Comparison of ENCODE assay signal across 8 mouse cellular contexts in genomic region chr2:71757098-71757497, GRCm38 (mm10). TPM values are rescaled to one million over a fixed set of nuclear protein-coding genes. Genes with fewer than 3 reads are reported as not detected.
DNase-seq lines count a peak whose midpoint lies in the region; ATAC-seq and TF ChIP-seq lines count a peak whose summit lies in the region.

No protein-coding gene starts in this region.

- TF ChIP-seq EP300 in heart, adult 2 months (IDR thresholded peaks at IDR 0.05; ENCODE audit: insufficient read depth, low read depth, low read length) = peak; percentile 92

- H3K9ac ChIP-seq in kidney, embryonic 15.5 days = no peak overlapping the region
- no peak overlapping the region for H3K9ac ChIP-seq in heart, adult 2 months (ENCODE audit: low read depth, low read length)
- no peak overlapping the region for H3K9ac ChIP-seq in hindbrain, embryonic 16.5 days (ENCODE audit: low read depth, low read length)

- H3K36me3 ChIP-seq in kidney, embryonic 15.5 days = no peaks in the 10 kb centered on the region
- peaks cover 4% of the 10 kb centered on the region for H3K36me3 ChIP-seq in heart, adult 2 months (ENCODE audit: control insufficient read depth, insufficient read depth, low read length)
- H3K36me3 ChIP-seq in hindbrain, embryonic 16.5 days (ENCODE audit: control insufficient read depth, insufficient read depth, low read length) = no peaks in the 10 kb centered on the region

- peaks cover 17% of the 10 kb centered on the region for H3K4me1 ChIP-seq in kidney, embryonic 15.5 days
- H3K4me1 ChIP-seq in heart, adult 2 months (ENCODE audit: control insufficient read depth, insufficient read depth, low read length) = peaks cover 19% of the 10 kb centered on the region
- peaks cover 3% of the 10 kb centered on the region; the same call in 1 of the 2 replicates for H3K4me1 ChIP-seq in hindbrain, embryonic 16.5 days (ENCODE audit: control insufficient read depth, insufficient read depth, low read depth, low read length)

- TF ChIP-seq CTCF in heart, adult 2 months (IDR thresholded peaks at IDR 0.05) = no peak

- TF ChIP-seq POLR2A in heart, adult 2 months (IDR thresholded peaks at IDR 0.05; ENCODE audit: insufficient read depth, low read depth, low read length) = peak; percentile 22; the same call in 1 of the 2 replicates

- 55% methylated on average over 5 of the region's 5 CpGs for WGBS in kidney, embryonic 15.5 days
- 18% methylated on average over 5 of the region's 5 CpGs for WGBS in heart, adult 2 months
- 68% methylated on average over 5 of the region's 5 CpGs for WGBS in hindbrain, embryonic 16.5 days

- no peaks in the 10 kb centered on the region for H3K79me2 ChIP-seq in heart, adult 2 months (replicated peaks; ENCODE audit: control insufficient read depth, insufficient read depth, low read length)

- H3K27ac ChIP-seq in kidney, embryonic 15.5 days = no peak overlapping the region
- H3K27ac ChIP-seq in heart, adult 2 months = peak overlapping the region; percentile 67
- no peak overlapping the region for H3K27ac ChIP-seq in hindbrain, embryonic 16.5 days (ENCODE audit: low read depth, low read length)

- DNase-seq in kidney, adult 11 months = peak; percentile 41
- DNase-seq in heart, adult 2 months = peak; percentile 60 to 67
- peak; percentile 17 to 37 for DNase-seq in kidney, adult 8-10 months
- no peak for DNase-seq in MN1 (ENCODE audit: low spot score)
- DNase-seq in frontal cortex, postnatal 10 days (ENCODE audit: low spot score in 2 of 2) = no peak

- ATAC-seq in kidney, embryonic 15.5 days (replicated peaks; ENCODE audit: low FRiP score) = no peak
- ATAC-seq in megakaryocyte, adult 5-6 weeks (ENCODE audit: poor library complexity, severe bottlenecking) = peak; percentile 32; the same call in 1 of the 2 replicates
- ATAC-seq in hindbrain, embryonic 16.5 days = no peak

- no peak overlapping the region for H3K4me3 ChIP-seq in kidney, embryonic 15.5 days (replicated peaks)
- H3K4me3 ChIP-seq in heart, adult 2 months = no peak overlapping the region
- H3K4me3 ChIP-seq in hindbrain, embryonic 16.5 days (ENCODE audit: low read length) = no peak overlapping the region

- no peak overlapping the region for H3K4me2 ChIP-seq in kidney, embryonic 15.5 days
- no peak overlapping the region for H3K4me2 ChIP-seq in hindbrain, embryonic 16.5 days (ENCODE audit: low read length)

- no peaks in the 10 kb centered on the region for H3K9me3 ChIP-seq in kidney, embryonic 15.5 days (replicated peaks)
- H3K9me3 ChIP-seq in hindbrain, embryonic 16.5 days (ENCODE audit: control insufficient read depth, low read length) = no peaks in the 10 kb centered on the region

- intact Hi-C loops in heart, adult 2 months (cut with DNase I) = loop anchor here (2.0 to 5.0 kb wide), 2 partner anchors 30 to 55 kb away; no protein-coding TSS in a partner anchor

- H3K27me3 ChIP-seq in kidney, embryonic 15.5 days = no peaks in the 10 kb centered on the region
- H3K27me3 ChIP-seq in heart, adult 2 months (ENCODE audit: control insufficient read depth, insufficient read depth, low read length) = no peaks in the 10 kb centered on the region
- no peaks in the 10 kb centered on the region for H3K27me3 ChIP-seq in hindbrain, embryonic 16.5 days (replicated peaks; ENCODE audit: control insufficient read depth, insufficient read depth, low read length)

RNA-seq across cellular contexts. Expression of gene Itga6, which starts 11.7 kb away (rescaled TPM):
- 69.9 and 74.6 TPM in 2 replicates for polyA plus RNA-seq in kidney, embryonic 15.5 days (2015; fragmentation: Nextera tagmentation; extraction: Ambion mirVana)
- total RNA-seq in heart, adult 2 months (2021) = 10 to 100 TPM; 45.3 to 65.8 TPM
- 31.8 and 58.9 TPM in 2 replicates for polyA plus RNA-seq in heart, adult 2 months (2012; rRNA removed)
- total RNA-seq in megakaryocyte, adult 5-6 weeks (2015) = 16.0 and 17.4 TPM in 2 replicates
- 15.3 and 16.5 TPM in 2 replicates for total RNA-seq in megakaryocyte, adult 5-6 weeks (2017)
- polyA plus RNA-seq in hindbrain, embryonic 16.5 days (2015; fragmentation: Nextera tagmentation; extraction: Ambion mirVana) = 21.1 and 25.5 TPM in 2 replicates

Comparison
In these comparisons a context has a peak if more than half of its experiments do, and no peak if none do; other contexts are left out.
1. DNase-seq: peak in kidney, adult 11 months (single experiment), heart, adult 2 months (2 of 2) and kidney, adult 8-10 months (2 of 2); none in MN1 (single experiment) and frontal cortex, postnatal 10 days (0 of 2).